Mouse (Mus musculus): ENCODE results near the gene Rab19.

GRCm38 (mm10) chr6:39373301-39373955 is 7.5 kb upstream of the Rab19 start:
- TF ChIP-seq EP300 (optimal IDR thresholded peaks at IDR 0.05) (no peak), CTCF (IDR thresholded peaks at IDR 0.05; ENCODE audit: low read depth) (no peak)

All from stomach, postnatal 0 days (tissue).